Mouse (Mus musculus) midbrain, embryonic 11.5 days (tissue): ENCODE results near the gene 1700088E04Rik. TPM values are rescaled to one million over a fixed set of nuclear protein-coding genes. Genes with fewer than 3 reads are reported as not detected.

ENCODE experiments used
- ATAC-seq: fragments of 200-750 bp; cut with Nextera tagmentation; 2 replicates; pipeline ENCODE4 v1.8.0; 2017; ENCODE audit warnings: moderate TSS enrichment, moderate library complexity; ENCODE audit not compliant: low FRiP score
- DNase-seq: peaks from one replicate; pipeline ENCODE4 v3.0.0; 2015; ENCODE audit warnings: low spot score; ENCODE audit errors: missing footprints
- H3K27ac ChIP-seq: fragments of 300-500 bp; sonication (generic); 2 replicates; pipeline ENCODE4 v1.5.1; 2014; ENCODE audit warnings: low read depth, low read length
- H3K27me3 ChIP-seq: fragments of 300-500 bp; sonication (generic); 2 replicates; pipeline ENCODE4 v1.6.1; 2014; ENCODE audit warnings: mild to moderate bottlenecking, low read length, moderate library complexity, mixed read lengths; ENCODE audit not compliant: control insufficient read depth, insufficient read depth
- H3K36me3 ChIP-seq: fragments of 300-500 bp; sonication (generic); 2 replicates; pipeline ENCODE4 v1.6.1; 2014; ENCODE audit warnings: mild to moderate bottlenecking, low read length, moderate library complexity, mixed read lengths; ENCODE audit not compliant: control insufficient read depth, insufficient read depth
- H3K4me1 ChIP-seq: fragments of 300-500 bp; sonication (generic); 2 replicates; pipeline ENCODE4 v1.6.1; 2014; ENCODE audit warnings: low read length; ENCODE audit not compliant: control insufficient read depth, insufficient read depth
- H3K4me2 ChIP-seq: fragments of 300-500 bp; sonication (generic); 2 replicates; pipeline ENCODE4 v1.6.1; 2014; ENCODE audit warnings: mild to moderate bottlenecking, moderate library complexity
- H3K4me3 ChIP-seq: fragments of 300-500 bp; sonication (generic); 2 replicates; pipeline ENCODE4 v1.5.1; 2014; ENCODE audit warnings: low read depth, low read length
- H3K9ac ChIP-seq: fragments of 300-500 bp; sonication (generic); 2 replicates; pipeline ENCODE4 v1.6.1; 2014; ENCODE audit warnings: low read length
- H3K9me3 ChIP-seq: fragments of 300-500 bp; sonication (generic); 2 replicates; pipeline ENCODE4 v1.6.1; 2016; ENCODE audit warnings: low read length; ENCODE audit not compliant: control insufficient read depth
- WGBS: fragments of 180-500 bp; shearing (Covaris S2); extraction: QIAGEN DNeasy Blood & Tissue Kit; methylation state at CpG from one replicate; pipeline ENCODE4 v1.1.7; 2014; 5-methylcytosine and 5-hydroxymethylcytosine counted together
- polyA plus RNA-seq: library from polyadenylated mRNA; unstranded; fragments of >200 nt; fragmentation: Nextera tagmentation; extraction: Ambion mirVana; gene quantifications from 2 replicates; pipeline ENCODE4 v1.2.1, GENCODE M21; 2014

Gene 1700088E04Rik
- polyA plus RNA-seq, 1 experiment from 2014 or later = 9.5 TPM

DNA sequence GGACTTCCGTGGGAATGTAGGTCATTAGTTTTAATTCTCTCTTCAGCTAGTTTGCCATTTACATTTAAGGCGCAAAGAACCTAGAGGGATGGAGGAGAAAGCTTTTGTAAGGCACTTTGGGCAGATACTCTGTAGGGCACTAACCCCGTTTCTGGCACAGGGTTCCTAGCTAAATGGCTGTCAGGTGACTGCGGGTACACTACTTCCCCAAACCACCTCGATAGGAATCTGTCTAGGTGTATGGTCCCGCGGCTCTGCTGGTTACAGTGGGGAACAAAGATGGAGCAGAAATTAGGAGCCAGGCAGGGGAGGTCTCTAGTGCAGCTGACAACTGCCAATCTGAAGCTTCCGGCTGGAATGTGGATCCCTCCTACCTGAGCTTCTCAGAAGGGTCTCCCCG lies 31.0 kb downstream of the 1700088E04Rik start:
- 19% methylated on average over 9 of the region's 9 CpGs for WGBS
- H3K4me3 ChIP-seq = peak overlapping the region; percentile 82
- ATAC-seq (no peak), DNase-seq (no peak)
- H3K4me2 ChIP-seq = peak overlapping the region; percentile 99
- H3K9me3 ChIP-seq = no peaks in the 10 kb centered on the region
- H3K36me3 ChIP-seq = no peaks in the 10 kb centered on the region
- peaks cover 15% of the 10 kb centered on the region for H3K4me1 ChIP-seq
- H3K27ac ChIP-seq = no peak overlapping the region
- peak overlapping the region; percentile 90; the same call in 1 of the 2 replicates for H3K9ac ChIP-seq
- peaks cover 2% of the 10 kb centered on the region; the same call in 1 of the 2 replicates for H3K27me3 ChIP-seq

DNA sequence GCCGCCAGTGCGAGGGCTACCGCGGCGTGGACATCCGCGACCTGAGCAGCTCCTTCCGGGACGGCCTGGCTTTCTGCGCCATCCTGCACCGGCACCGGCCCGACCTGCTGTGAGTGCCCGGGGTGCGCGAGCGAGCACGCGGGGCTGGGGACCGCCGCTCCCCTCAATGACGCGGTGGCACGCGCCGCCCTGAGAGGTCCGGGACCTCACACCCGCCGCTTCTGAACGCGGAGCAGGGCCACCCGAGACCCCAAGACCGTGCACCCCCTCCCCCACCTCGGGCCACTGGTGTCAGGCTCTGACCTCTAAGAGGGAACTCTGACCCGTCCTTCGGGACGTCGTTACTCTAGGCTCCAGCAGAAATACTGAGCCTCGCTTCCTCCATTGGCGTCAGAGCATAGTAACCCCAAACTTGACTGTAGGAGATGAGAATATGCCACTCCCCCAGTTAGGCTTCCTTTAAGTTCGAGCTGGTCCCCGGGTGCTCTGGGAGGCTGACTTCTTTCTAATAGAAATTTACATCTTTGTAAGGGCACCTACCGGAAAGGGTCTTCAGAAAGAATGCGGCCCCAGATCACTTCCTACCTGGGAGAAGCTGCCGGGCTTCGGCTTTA lies 31.6 kb downstream of the 1700088E04Rik start:
- peaks cover 2% of the 10 kb centered on the region; the same call in 1 of the 2 replicates for H3K27me3 ChIP-seq
- WGBS = under 1% methylated on average over 46 of the region's 46 CpGs

GRCm38 (mm10) chr15:79108421-79109320 lies 32.4 kb downstream of the 1700088E04Rik start, which contains the start of gene Micall1:
Gene Micall1, plus strand, starts transcription at chr15:79108898.
- Histone ChIP-seq H3K4me3 (peak within 1 kb of the TSS; percentile 82), H3K9me3 (no peaks in the 10 kb centered on the region), H3K27ac (peak within 1 kb of the TSS; percentile 40; the same call in 1 of the 2 replicates), H3K36me3 (no peaks in the 10 kb centered on the region), H3K4me2 (peak within 1 kb of the TSS; percentile 99), H3K4me1 (peaks cover 15% of the 10 kb centered on the region), H3K9ac (peak within 1 kb of the TSS; percentile 90), H3K27me3 (peaks cover 2% of the 10 kb centered on the region; the same call in 1 of the 2 replicates)
- DNase-seq (peak; percentile 95), ATAC-seq (peak; percentile 89)
- under 1% methylated on average over 54 of the region's 85 CpGs for WGBS

More for the DNA sequence above, 31.6 kb downstream of the 1700088E04Rik start:
- H3K27ac ChIP-seq = no peak overlapping the region
- DNase-seq (peak; percentile 93), ATAC-seq (peak; percentile 69)
- H3K4me2 ChIP-seq = peak overlapping the region; percentile 99
- H3K4me3 ChIP-seq = peak overlapping the region; percentile 82
- H3K9me3 ChIP-seq = no peaks in the 10 kb centered on the region
- peak overlapping the region; percentile 90 for H3K9ac ChIP-seq
- H3K4me1 ChIP-seq = peaks cover 15% of the 10 kb centered on the region
- H3K36me3 ChIP-seq = no peaks in the 10 kb centered on the region

DNA sequence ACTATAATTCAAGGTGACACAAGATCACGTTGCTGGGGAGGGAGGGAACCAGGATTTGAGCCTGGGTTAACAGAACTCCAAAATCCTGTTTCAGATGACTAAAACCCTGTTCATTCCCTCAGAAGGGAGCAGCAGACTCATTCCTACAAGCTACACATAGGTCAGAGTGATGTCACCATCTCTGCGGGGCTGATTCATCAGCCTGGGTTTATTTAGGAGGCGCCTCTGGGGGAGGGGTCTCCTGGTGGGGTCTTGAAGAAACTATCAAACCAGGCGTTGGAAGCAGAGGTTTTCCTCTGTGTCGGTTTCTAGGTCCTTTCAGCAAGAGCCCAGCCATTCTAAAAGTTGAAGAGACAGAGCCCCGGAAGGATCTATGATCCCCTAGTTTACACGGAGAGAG lies 33.1 kb downstream of the 1700088E04Rik start:
- H3K9me3 ChIP-seq = no peaks in the 10 kb centered on the region
- 19% methylated on average over 7 of the region's 7 CpGs for WGBS
- peaks cover 15% of the 10 kb centered on the region for H3K4me1 ChIP-seq
- no peak for ATAC-seq
- no peaks in the 10 kb centered on the region for H3K36me3 ChIP-seq
- H3K4me3 ChIP-seq = peak overlapping the region; percentile 82; the same call in 1 of the 2 replicates
- H3K9ac ChIP-seq = peak overlapping the region; percentile 90; the same call in 1 of the 2 replicates
- H3K4me2 ChIP-seq = peak overlapping the region; percentile 99
- H3K27me3 ChIP-seq = peaks cover 2% of the 10 kb centered on the region; the same call in 1 of the 2 replicates
- no peak for DNase-seq
- H3K27ac ChIP-seq = no peak overlapping the region

- peaks cover 15% of the 10 kb centered on the region for H3K4me1 ChIP-seq
- ATAC-seq = no peak
- 65% methylated on average over 2 of the region's 2 CpGs for WGBS
- no peak for DNase-seq
- H3K36me3 ChIP-seq = no peaks in the 10 kb centered on the region
- no peaks in the 10 kb centered on the region for H3K9me3 ChIP-seq
- no peak overlapping the region for H3K9ac ChIP-seq
- peaks cover 2% of the 10 kb centered on the region; the same call in 1 of the 2 replicates for H3K27me3 ChIP-seq
- no peak overlapping the region for H3K4me2 ChIP-seq
- H3K27ac ChIP-seq = no peak overlapping the region
- no peak overlapping the region for H3K4me3 ChIP-seq
Observed at GRCm38 (mm10) chr15:79105804-79106203, 35.2 kb downstream of the 1700088E04Rik start.

DNA sequence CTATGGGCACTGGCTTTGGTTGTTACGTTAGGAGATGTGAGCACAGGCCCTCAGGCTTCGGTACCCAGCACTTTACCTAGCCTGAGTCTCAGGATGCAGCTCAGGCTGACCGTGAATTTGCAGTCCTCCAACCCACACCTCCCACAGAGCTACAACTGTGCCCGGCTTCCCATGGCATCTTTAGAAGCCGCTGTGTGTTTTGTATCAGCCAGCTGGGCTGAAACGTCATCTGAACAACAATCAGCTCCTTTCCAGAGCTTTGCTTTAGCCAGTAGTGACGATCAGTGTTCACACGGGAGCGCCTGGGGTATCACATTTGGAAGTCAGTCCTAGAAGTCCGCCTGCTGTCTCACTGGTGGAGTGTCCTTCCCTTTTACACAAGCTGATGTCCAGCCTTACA lies 37.8 kb downstream of the 1700088E04Rik start:
- DNase-seq (no peak), ATAC-seq (no peak)
- Histone ChIP-seq H3K9ac (no peak overlapping the region), H3K4me1 (peaks cover 3% of the 10 kb centered on the region), H3K4me3 (no peak overlapping the region), H3K27me3 (no peaks in the 10 kb centered on the region), H3K36me3 (no peaks in the 10 kb centered on the region), H3K9me3 (no peaks in the 10 kb centered on the region), H3K4me2 (no peak overlapping the region), H3K27ac (no peak overlapping the region)
- WGBS = 70% methylated on average over 10 of the region's 10 CpGs

DNA sequence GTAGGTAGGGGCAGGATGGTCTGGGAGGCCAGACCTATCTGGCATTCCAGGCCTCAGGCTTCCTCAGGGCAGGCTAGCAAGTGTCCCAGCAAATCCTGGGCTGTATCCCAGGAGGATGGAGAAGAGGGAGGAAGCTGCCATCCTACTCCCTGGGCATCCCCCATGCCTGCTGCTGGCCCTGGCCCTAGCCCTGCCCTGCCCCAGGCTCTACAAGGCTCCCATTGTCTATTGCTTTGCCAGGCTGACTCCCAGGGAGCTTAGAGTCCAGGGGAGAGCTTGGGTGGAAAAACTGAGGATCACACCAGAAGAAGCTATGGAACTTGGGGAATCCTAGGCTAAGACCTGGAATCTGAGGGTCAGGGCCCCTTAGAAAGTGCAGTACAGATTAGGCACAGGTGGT lies 39.5 kb downstream of the 1700088E04Rik start:
- Histone ChIP-seq H3K27me3 (no peaks in the 10 kb centered on the region), H3K4me1 (no peaks in the 10 kb centered on the region), H3K9ac (no peak overlapping the region), H3K4me2 (no peak overlapping the region), H3K9me3 (no peaks in the 10 kb centered on the region), H3K27ac (no peak overlapping the region), H3K36me3 (no peaks in the 10 kb centered on the region), H3K4me3 (no peak overlapping the region)
- no peak for ATAC-seq
- DNase-seq = no peak

DNA sequence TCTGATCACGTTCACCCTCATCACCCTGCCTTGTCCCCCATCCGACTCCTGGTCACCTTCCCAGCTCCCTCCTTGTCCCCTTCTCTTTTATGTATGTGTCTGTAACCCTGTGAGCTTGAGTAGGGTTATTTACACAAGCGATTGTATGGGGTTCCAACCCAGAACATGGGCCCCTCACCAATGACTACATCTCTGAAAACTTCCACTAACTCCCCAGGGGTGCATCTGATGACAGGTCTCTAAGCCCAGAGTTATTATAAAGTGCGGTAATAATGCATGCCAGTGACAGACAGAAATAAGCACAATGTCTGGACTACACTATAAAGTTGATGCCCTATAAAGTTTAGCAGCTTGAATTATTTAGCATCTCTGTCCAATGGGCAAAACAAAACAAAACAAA lies 40.7 kb downstream of the 1700088E04Rik start:
- Histone ChIP-seq H3K9me3 (no peaks in the 10 kb centered on the region), H3K4me1 (no peaks in the 10 kb centered on the region), H3K36me3 (no peaks in the 10 kb centered on the region; the same call in 1 of the 2 replicates), H3K27ac (no peak overlapping the region), H3K9ac (no peak overlapping the region), H3K4me3 (no peak overlapping the region), H3K27me3 (no peaks in the 10 kb centered on the region), H3K4me2 (no peak overlapping the region)
- ATAC-seq = no peak
- WGBS = 76% methylated on average over 4 of the region's 4 CpGs
- no peak for DNase-seq

DNA sequence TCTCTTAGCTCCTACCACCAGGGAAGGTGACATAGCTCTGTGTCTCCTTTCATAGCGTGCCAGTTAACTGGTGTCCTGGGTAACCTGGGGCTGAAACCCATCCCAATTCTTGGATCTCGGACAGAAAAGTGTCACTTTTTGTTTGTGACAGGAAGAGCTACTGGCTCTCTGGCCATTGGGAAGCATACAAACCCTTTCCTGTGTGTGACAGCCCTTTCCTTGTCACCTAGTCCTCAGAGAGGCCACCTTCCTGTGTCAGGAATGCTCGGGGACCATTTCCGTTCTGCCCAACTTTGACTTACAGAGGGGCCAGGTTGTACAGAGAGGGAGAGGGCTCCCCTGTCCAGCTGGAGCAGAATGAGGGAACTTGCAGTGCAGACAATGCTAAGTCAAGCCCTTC lies 41.6 kb downstream of the 1700088E04Rik start:
- H3K36me3 ChIP-seq = no peaks in the 10 kb centered on the region; the same call in 1 of the 2 replicates
- H3K9ac ChIP-seq = no peak overlapping the region
- no peak overlapping the region for H3K4me2 ChIP-seq
- no peaks in the 10 kb centered on the region for H3K9me3 ChIP-seq
- no peaks in the 10 kb centered on the region for H3K27me3 ChIP-seq
- no peak for DNase-seq
- 57% methylated on average over 4 of the region's 4 CpGs for WGBS
- no peak for ATAC-seq
- H3K4me1 ChIP-seq = no peaks in the 10 kb centered on the region
- no peak overlapping the region for H3K27ac ChIP-seq
- H3K4me3 ChIP-seq = no peak overlapping the region
